Mouse (Mus musculus) CH12.LX (cell line): ENCODE results near the gene Rpl37a. TPM values are rescaled to one million over a fixed set of nuclear protein-coding genes. Genes with fewer than 3 reads are reported as not detected.

ENCODE experiments used
- DNase-seq: peaks from one replicate; pipeline ENCODE4 v3.0.0-alpha.2; 2013; ENCODE audit errors: extremely low read depth
- H3K27ac ChIP-seq: 2 replicates; pipeline ENCODE4 v1.5.1; 2012; ENCODE audit warnings: low read depth, mild to moderate bottlenecking, control low read depth, moderate library complexity; ENCODE audit not compliant: insufficient read depth
- H3K27me3 ChIP-seq: replicated peaks from 2 replicates; pipeline ENCODE3; 2012; ENCODE audit warnings: inconsistent platforms
- H3K36me3 ChIP-seq, 2 experiments: replicated peaks in 1 of 2; 2 replicates each; pipeline versions ENCODE3 to v1.6.1; 2012; ENCODE audit warnings: inconsistent platforms in 1 of 2, low read length in 1 of 2, mild to moderate bottlenecking in 1 of 2, mixed read lengths in 1 of 2, moderate library complexity in 1 of 2; ENCODE audit not compliant: control insufficient read depth in 1 of 2, insufficient read depth in 1 of 2
- H3K4me1 ChIP-seq, 2 experiments: 2 replicates each; pipeline ENCODE4 v1.6.1; 2012; ENCODE audit warnings: inconsistent platforms in 1 of 2, moderate library complexity in 1 of 2; ENCODE audit not compliant: insufficient read depth in 2 of 2, control insufficient read depth in 1 of 2
- H3K4me2 ChIP-seq: 2 replicates; pipeline ENCODE4 v1.6.1; 2012; ENCODE audit warnings: low read depth, mild to moderate bottlenecking, control low read depth; ENCODE audit not compliant: poor library complexity, insufficient read depth, severe bottlenecking
- H3K4me3 ChIP-seq, 3 experiments: fragments of 150-350 bp in 1 of 3; sonication (generic) in 1 of 3; replicated peaks in 1 of 3; 2 replicates each; pipeline versions ENCODE3 to v1.5.1; 2011 to 2012; ENCODE audit warnings: low read depth in 2 of 3, low read length in 2 of 3, mild to moderate bottlenecking in 2 of 3, moderate library complexity in 2 of 3, control low read depth in 1 of 3, improper control_type of control experiment in 1 of 3, inconsistent platforms in 1 of 3, mixed read lengths in 1 of 3; ENCODE audit not compliant: poor library complexity in 1 of 3
- H3K79me2 ChIP-seq: replicated peaks from 2 replicates; pipeline ENCODE4 v1.6.1; 2012; ENCODE audit warnings: mild to moderate bottlenecking, moderate library complexity; ENCODE audit not compliant: control insufficient read depth, poor library complexity, insufficient read depth, severe bottlenecking; ENCODE audit errors: extremely low read depth
- H3K9ac ChIP-seq: 2 replicates; pipeline ENCODE4 v1.6.1; 2012; ENCODE audit warnings: low read depth, mild to moderate bottlenecking, control low read depth, moderate library complexity; ENCODE audit not compliant: insufficient read depth
- H3K9me3 ChIP-seq: replicated peaks from 2 replicates; pipeline ENCODE3; 2012; ENCODE audit warnings: low read length, inconsistent platforms, mixed read lengths
- BHLHE40 ChIP-seq: IDR thresholded peaks from 2 replicates; pipeline ENCODE4 v1.6.1; 2011; ENCODE audit warnings: mild to moderate bottlenecking, low read depth, low read length, improper control_type of control experiment
- CHD1 ChIP-seq: IDR thresholded peaks from 2 replicates; pipeline ENCODE4 v1.6.1; 2012; ENCODE audit warnings: low read depth, low read length, improper control_type of control experiment, inconsistent platforms
- CHD2 ChIP-seq: IDR thresholded peaks from 2 replicates; pipeline ENCODE4 v1.6.1; 2011; ENCODE audit warnings: low read length, improper control_type of control experiment
- CTCF ChIP-seq, 2 experiments: IDR thresholded peaks in 1 of 2; conservative IDR thresholded peaks in 1 of 2; 2 replicates each; pipeline ENCODE4 v1.5.1; 2011 to 2012; ENCODE audit warnings: low read depth in 2 of 2, low read length in 2 of 2, improper control_type of control experiment in 1 of 2, inconsistent platforms in 1 of 2, mild to moderate bottlenecking in 1 of 2, moderate library complexity in 1 of 2
- E2F4 ChIP-seq: IDR thresholded peaks from 2 replicates; pipeline ENCODE4 v1.6.1; 2011; ENCODE audit warnings: low read depth, low read length, improper control_type of control experiment; ENCODE audit not compliant: insufficient replicate concordance
- ELF1 ChIP-seq: IDR thresholded peaks from 2 replicates; pipeline ENCODE4 v1.6.1; 2014; ENCODE audit warnings: low read depth, mild to moderate bottlenecking, inconsistent platforms, low read length, improper control_type of control experiment
- EP300 ChIP-seq: IDR thresholded peaks from 2 replicates; pipeline ENCODE4 v1.6.1; 2011; ENCODE audit warnings: low read length, improper control_type of control experiment
- ETS1 ChIP-seq: conservative IDR thresholded peaks from 2 replicates; pipeline ENCODE4 v1.6.1; 2012; ENCODE audit warnings: low read depth, mild to moderate bottlenecking, inconsistent platforms, low read length, improper control_type of control experiment, moderate library complexity
- GABPA ChIP-seq: IDR thresholded peaks from 2 replicates; pipeline ENCODE4 v1.6.1; 2012; ENCODE audit warnings: low read depth, low read length, improper control_type of control experiment, inconsistent platforms; ENCODE audit not compliant: insufficient replicate concordance
- HCFC1 ChIP-seq: IDR thresholded peaks from 2 replicates; pipeline ENCODE4 v1.6.1; 2012; ENCODE audit warnings: low read depth, mild to moderate bottlenecking, inconsistent platforms, low read length, improper control_type of control experiment
- IRF4 ChIP-seq: IDR thresholded peaks from 2 replicates; pipeline ENCODE4 v1.6.1; 2014; ENCODE audit warnings: low read depth, mild to moderate bottlenecking, inconsistent platforms, low read length, improper control_type of control experiment
- JUN ChIP-seq: IDR thresholded peaks from 2 replicates; pipeline ENCODE4 v1.6.1; 2011; ENCODE audit warnings: low read depth, mild to moderate bottlenecking, low read length, improper control_type of control experiment, moderate library complexity; ENCODE audit not compliant: insufficient read depth
- JUND ChIP-seq: conservative IDR thresholded peaks from 2 replicates; pipeline ENCODE4 v1.6.1; 2011; ENCODE audit warnings: low read depth, low read length, improper control_type of control experiment
- KAT2A ChIP-seq: IDR thresholded peaks from 2 replicates; pipeline ENCODE4 v1.6.1; 2012; ENCODE audit warnings: low read length, improper control_type of control experiment, inconsistent platforms; ENCODE audit not compliant: insufficient replicate concordance
- MAFK ChIP-seq: IDR thresholded peaks from 2 replicates; pipeline ENCODE4 v1.6.1; 2011; ENCODE audit warnings: low read length, improper control_type of control experiment; ENCODE audit not compliant: insufficient replicate concordance
- MAX ChIP-seq: IDR thresholded peaks from 2 replicates; pipeline ENCODE4 v1.6.1; 2011; ENCODE audit warnings: low read length, improper control_type of control experiment
- MAZ ChIP-seq: IDR thresholded peaks from 2 replicates; pipeline ENCODE4 v1.6.1; 2012; ENCODE audit warnings: low read depth, mild to moderate bottlenecking, inconsistent platforms, low read length, improper control_type of control experiment, moderate library complexity
- MEF2A ChIP-seq: IDR thresholded peaks from 2 replicates; pipeline ENCODE4 v1.6.1; 2014; ENCODE audit warnings: low read depth, mild to moderate bottlenecking, inconsistent platforms, low read length, improper control_type of control experiment, borderline replicate concordance
- MXI1 ChIP-seq: IDR thresholded peaks from 2 replicates; pipeline ENCODE4 v1.6.1; 2011; ENCODE audit warnings: mild to moderate bottlenecking, low read depth, low read length, improper control_type of control experiment
- MYC ChIP-seq: IDR thresholded peaks from 2 replicates; pipeline ENCODE4 v1.6.1; 2011; ENCODE audit warnings: low read depth, mild to moderate bottlenecking, improper control_type of control experiment, low read length
- NELFE ChIP-seq: IDR thresholded peaks from 2 replicates; pipeline ENCODE4 v1.6.1; 2011; ENCODE audit warnings: low read depth, low read length, improper control_type of control experiment
- NRF1 ChIP-seq: IDR thresholded peaks from 2 replicates; pipeline ENCODE4 v1.6.1; 2014; ENCODE audit warnings: low read depth, mild to moderate bottlenecking, inconsistent platforms, low read length, improper control_type of control experiment, moderate library complexity
- PAX5 ChIP-seq: IDR thresholded peaks from 2 replicates; pipeline ENCODE4 v1.6.1; 2012; ENCODE audit warnings: low read length, inconsistent platforms, mixed read lengths
- POLR2A ChIP-seq: IDR thresholded peaks from 2 replicates; pipeline ENCODE4 v1.6.1; 2011; ENCODE audit warnings: low read depth, mild to moderate bottlenecking, improper control_type of control experiment, low read length
- POLR2AphosphoS2 ChIP-seq: IDR thresholded peaks from 2 replicates; pipeline ENCODE4 v1.6.1; 2011; ENCODE audit warnings: low read depth, low read length, improper control_type of control experiment
- RAD21 ChIP-seq: IDR thresholded peaks from 2 replicates; pipeline ENCODE4 v1.6.1; 2011; ENCODE audit warnings: low read depth, mild to moderate bottlenecking, low read length, improper control_type of control experiment, moderate library complexity
- RCOR1 ChIP-seq: conservative IDR thresholded peaks from 2 replicates; pipeline ENCODE4 v1.6.1; 2012; ENCODE audit warnings: low read depth, mild to moderate bottlenecking, inconsistent platforms, low read length, improper control_type of control experiment
- SIN3A ChIP-seq: IDR thresholded peaks from 2 replicates; pipeline ENCODE4 v1.6.1; 2012; ENCODE audit warnings: low read length, improper control_type of control experiment, inconsistent platforms
- SMC3 ChIP-seq: IDR thresholded peaks from 2 replicates; pipeline ENCODE4 v1.6.1; 2011; ENCODE audit warnings: low read depth, low read length, improper control_type of control experiment
- TBP ChIP-seq: conservative IDR thresholded peaks from 2 replicates; pipeline ENCODE4 v1.6.1; 2011; ENCODE audit warnings: low read depth, low read length, improper control_type of control experiment
- TCF12 ChIP-seq: IDR thresholded peaks from 2 replicates; pipeline ENCODE4 v1.6.1; 2014; ENCODE audit warnings: low read depth, mild to moderate bottlenecking, inconsistent platforms, low read length, improper control_type of control experiment
- UBTF ChIP-seq: IDR thresholded peaks from 2 replicates; pipeline ENCODE4 v1.6.1; 2012; ENCODE audit warnings: low read depth, mild to moderate bottlenecking, inconsistent platforms, low read length, improper control_type of control experiment, moderate library complexity
- USF1 ChIP-seq: IDR thresholded peaks from 2 replicates; pipeline ENCODE4 v1.6.1; 2014; ENCODE audit warnings: low read depth, mild to moderate bottlenecking, inconsistent platforms, low read length, improper control_type of control experiment
- USF2 ChIP-seq: conservative IDR thresholded peaks from 2 replicates; pipeline ENCODE4 v1.6.1; 2011; ENCODE audit warnings: low read depth, low read length, improper control_type of control experiment
- ZC3H11A ChIP-seq: IDR thresholded peaks from 2 replicates; pipeline ENCODE4 v1.6.1; 2012; ENCODE audit warnings: low read depth, mild to moderate bottlenecking, inconsistent platforms, low read length, improper control_type of control experiment
- ZKSCAN1 ChIP-seq: IDR thresholded peaks from 2 replicates; pipeline ENCODE4 v1.6.1; 2012; ENCODE audit warnings: low read depth, inconsistent platforms, low read length, improper control_type of control experiment, borderline replicate concordance
- ZMIZ1 ChIP-seq: IDR thresholded peaks from 2 replicates; pipeline ENCODE4 v1.6.1; 2012; ENCODE audit warnings: low read depth, mild to moderate bottlenecking, inconsistent platforms, low read length, improper control_type of control experiment
- ZNF384 ChIP-seq: IDR thresholded peaks from 2 replicates; pipeline ENCODE4 v1.6.1; 2012; ENCODE audit warnings: low read depth, low read length, improper control_type of control experiment, inconsistent platforms
- dilution Hi-C: fragments of 300-500 bp; cut with MboI; formaldehyde crosslinking; loops from 2 replicates; pipeline ENCODE4 v1.14.3; 2020; ENCODE audit warnings: low sequenced_read_pairs; ENCODE audit not compliant: extremely low pct_unique_long_range_greater_than_20kb, extremely low pct_ligation_motif_present
- in situ Hi-C: fragments of 300-500 bp; cut with MboI; formaldehyde crosslinking; loops from 3 replicates; pipeline ENCODE4 v1.14.3; 2019; ENCODE audit warnings: low sequenced_read_pairs, low pct_ligation_motif_present, low pct_unique_long_range_greater_than_20kb, mixed read lengths
- polyA plus RNA-seq: library from polyadenylated mRNA; unstranded; fragments of >175 nt; gene quantifications from 2 replicates; pipeline ENCODE4 v1.2.1, GENCODE M21; 2012; ENCODE audit warnings: low read depth; ENCODE audit not compliant: insufficient read length
- total RNA-seq, 2 experiments: library from RNA; depleted of rRNA; stranded (reverse); fragments of 300-350 nt in 1 of 2; fragments of >200 nt in 1 of 2; gene quantifications; 2 replicates each; pipeline ENCODE4 v1.2.3; 2012 to 2014

Gene Rpl37a
- total and polyA plus RNA-seq, 3 experiments = 1,419 to 2,433 (median 1,462) TPM

GRCm38 (mm10) chr1:72755227-72755626 lies 44.1 kb downstream of the Rpl37a start:
- TF ChIP-seq GABPA = no peak
- peak; percentile 78; the same call in 1 of the 2 replicates for TF ChIP-seq IRF4
- no peak for TF ChIP-seq NELFE
- peak; percentile 16 for TF ChIP-seq RAD21
- no peak; the same call in 1 of the 2 replicates for TF ChIP-seq HCFC1
- peak; percentile 33; the same call in 1 of the 2 replicates for TF ChIP-seq ZNF384
- TF ChIP-seq ZC3H11A = no peak
- TF ChIP-seq MAFK = 0 out of 2 replicates have a peak, but pooled peaks have one; percentile 66
- no peak for TF ChIP-seq PAX5
- no peak for TF ChIP-seq CTCF (conservative IDR thresholded peaks at IDR 0.05 in 1 of 2, IDR thresholded peaks at IDR 0.05 in 1 of 2; ENCODE audit: low read depth in 2 of 2, low read length in 2 of 2)
- no peak for TF ChIP-seq CHD1
- peak; percentile 97 for TF ChIP-seq MEF2A
- TF ChIP-seq ELF1 = no peak; the same call in 1 of the 2 replicates
- TF ChIP-seq USF2 = no peak
- TF ChIP-seq BHLHE40 = peak; percentile 45; the same call in 1 of the 2 replicates
- peak; percentile 85 for TF ChIP-seq EP300
- no peak for TF ChIP-seq MAX
- 0 out of 2 replicates have a peak, but pooled peaks have one; percentile 39 for TF ChIP-seq MYC
- peak; percentile 70 for TF ChIP-seq ETS1
- TF ChIP-seq ZKSCAN1 = no peak
- peak; percentile 71; the same call in 1 of the 2 replicates for TF ChIP-seq KAT2A
- TF ChIP-seq ZMIZ1 = no peak
- no peak for TF ChIP-seq TBP
- TF ChIP-seq SIN3A = peak; percentile 61
- TF ChIP-seq RCOR1 = no peak
- TF ChIP-seq CHD2 = no peak
- TF ChIP-seq POLR2A = no peak
- TF ChIP-seq POLR2AphosphoS2 = no peak
- TF ChIP-seq UBTF = no peak
- 0 out of 2 replicates have a peak, but pooled peaks have one; percentile 49 for TF ChIP-seq MAZ
- TF ChIP-seq MXI1 = no peak
- TF ChIP-seq JUN = no peak
- no peak for TF ChIP-seq E2F4
- TF ChIP-seq NRF1 = no peak
- TF ChIP-seq TCF12 = peak; percentile 67; the same call in 1 of the 2 replicates
- no peak for TF ChIP-seq USF1
- TF ChIP-seq JUND = no peak; the same call in 1 of the 2 replicates
- peak; percentile 10; the same call in 1 of the 2 replicates for TF ChIP-seq SMC3
- TF ChIP-seq, all 38 proteins: peak for 14
- in situ Hi-C loops = loop anchor here (5.0 kb wide), 1 partner anchor 37 kb away; no protein-coding TSS in a partner anchor

More at GRCm38 (mm10) chr1:72755227-72755626, 44.1 kb downstream of the Rpl37a start:
- dilution Hi-C loops = no loop called here
- Histone ChIP-seq H3K4me1 (peaks cover 25 to 41% of the 10 kb centered on the region in 2 experiments), H3K79me2 (no peaks in the 10 kb centered on the region), H3K9me3 (no peaks in the 10 kb centered on the region), H3K27me3 (peaks cover 3% of the 10 kb centered on the region), H3K4me2 (peak overlapping the region; percentile 82), H3K27ac (no peak overlapping the region), H3K36me3 (no peaks in the 10 kb centered on the region), H3K9ac (peak overlapping the region; percentile 32; the same call in 1 of the 2 replicates), H3K4me3 (no peak overlapping the region)
- peak; percentile 92 for DNase-seq
